Mouse (Mus musculus) limb, embryonic 11.5 days (tissue): ENCODE measurements around the gene Wnt3a. TPM values are rescaled to one million over a fixed set of nuclear protein-coding genes. Genes with fewer than 3 reads are reported as not detected.
A peak's percentile ranks its signal among the peaks of the same experiment; 100 is the strongest.
"Not testable (repeated sequence)": the region's sequence is repeated elsewhere in the genome, so short reads cannot be mapped to it uniquely, and the experiment has no call there.

Experiments used
- ATAC-seq: fragments of 200-750 bp; cut with Nextera tagmentation; 2 replicates; pipeline ENCODE4 v1.8.0; 2017; ENCODE audit warnings: low read depth; ENCODE audit not compliant: insufficient number of reproducible peaks, low FRiP score, low TSS enrichment
- DNase-seq: peaks from one replicate; pipeline ENCODE4 v3.0.0-alpha.2; 2015; ENCODE audit warnings: low spot score
- H3K27ac ChIP-seq: fragments of 300-500 bp; sonication (generic); replicated peaks from 2 replicates; pipeline ENCODE4 v1.5.1; 2014; ENCODE audit warnings: low read depth, mild to moderate bottlenecking, low read length
- H3K27me3 ChIP-seq: fragments of 300-500 bp; sonication (generic); 2 replicates; pipeline ENCODE4 v1.6.1; 2014; ENCODE audit warnings: mild to moderate bottlenecking, low read length, mixed read lengths; ENCODE audit not compliant: control insufficient read depth, insufficient read depth
- H3K36me3 ChIP-seq: fragments of 300-500 bp; sonication (generic); 2 replicates; pipeline ENCODE4 v1.6.1; 2014; ENCODE audit warnings: mild to moderate bottlenecking, low read length, moderate library complexity, mixed read lengths; ENCODE audit not compliant: control insufficient read depth, insufficient read depth
- H3K4me1 ChIP-seq: fragments of 300-500 bp; sonication (generic); 2 replicates; pipeline ENCODE4 v1.6.1; 2014; ENCODE audit warnings: low read length, mixed read lengths; ENCODE audit not compliant: control insufficient read depth, insufficient read depth
- H3K4me2 ChIP-seq: fragments of 300-500 bp; sonication (generic); 2 replicates; pipeline ENCODE4 v1.6.1; 2014; ENCODE audit warnings: low read depth, mild to moderate bottlenecking, moderate library complexity; ENCODE audit not compliant: severe bottlenecking
- H3K4me3 ChIP-seq: fragments of 300-500 bp; sonication (generic); 2 replicates; pipeline ENCODE4 v1.5.1; 2014; ENCODE audit warnings: low read depth, low read length
- H3K9ac ChIP-seq: fragments of 300-500 bp; sonication (generic); 2 replicates; pipeline ENCODE4 v1.6.1; 2014; ENCODE audit warnings: mild to moderate bottlenecking, low read length
- H3K9me3 ChIP-seq: fragments of 300-500 bp; sonication (generic); 2 replicates; pipeline ENCODE4 v1.6.1; 2016; ENCODE audit warnings: low read length; ENCODE audit not compliant: control insufficient read depth
- WGBS: fragments of 180-500 bp; shearing (Covaris S2); extraction: QIAGEN DNeasy Blood & Tissue Kit; methylation state at CpG from one replicate; pipeline ENCODE4 v1.1.7; 2014; 5-methylcytosine and 5-hydroxymethylcytosine counted together
- polyA plus RNA-seq: library from polyadenylated mRNA; unstranded; fragments of >200 nt; fragmentation: Nextera tagmentation; extraction: Ambion mirVana; gene quantifications from 2 replicates; pipeline ENCODE4 v1.2.1, GENCODE M21; 2014

Gene Wnt3a
- polyA plus RNA-seq, 1 experiment from 2014 or later, result 0.07 TPM

GRCm38 (mm10) chr11:59306461-59307421, 16.2 kb upstream of the Wnt3a start, which contains the start of gene Wnt9a:
Gene Wnt9a (plus strand): TSS chr11:59306928.
- under 1% methylated on average over 114 of the region's 128 CpGs for WGBS
- peak; percentile 49; the same call in 1 of the 2 replicates for ATAC-seq
- H3K27me3 ChIP-seq, result peaks cover 46% of the 10 kb centered on the region
- H3K27ac ChIP-seq, result no peak within 1 kb of the TSS
- H3K9me3 ChIP-seq, result no peaks in the 10 kb centered on the region
- peak within 1 kb of the TSS; percentile 94 for H3K4me2 ChIP-seq
- DNase-seq, result peak; percentile 73
- no peaks in the 10 kb centered on the region for H3K36me3 ChIP-seq
- peak within 1 kb of the TSS; percentile 50 for H3K4me3 ChIP-seq
- H3K9ac ChIP-seq, result peak within 1 kb of the TSS; percentile 67
- peaks cover 36% of the 10 kb centered on the region for H3K4me1 ChIP-seq

GRCm38 (mm10) chr11:59305821-59306215, 15.3 kb upstream of the Wnt3a start:
- H3K9me3 ChIP-seq, result no peaks in the 10 kb centered on the region
- ATAC-seq (no peak), DNase-seq (peak; percentile 42)
- H3K27me3 ChIP-seq, result peaks cover 44% of the 10 kb centered on the region
- no peaks in the 10 kb centered on the region for H3K36me3 ChIP-seq
- no peak overlapping the region; the same call in 1 of the 2 replicates for H3K4me3 ChIP-seq
- WGBS, result 10% methylated on average over 10 of the region's 10 CpGs
- H3K4me1 ChIP-seq, result peaks cover 36% of the 10 kb centered on the region
- peak overlapping the region; percentile 94; the same call in 1 of the 2 replicates for H3K4me2 ChIP-seq
- no peak overlapping the region for H3K9ac ChIP-seq
- H3K27ac ChIP-seq, result no peak overlapping the region

- Histone ChIP-seq H3K36me3 (no peaks in the 10 kb centered on the region), H3K4me3 (no peak overlapping the region), H3K9ac (no peak overlapping the region), H3K9me3 (no peaks in the 10 kb centered on the region), H3K4me2 (peak overlapping the region; percentile 4; the same call in 1 of the 2 replicates), H3K27me3 (peaks cover 44% of the 10 kb centered on the region), H3K4me1 (peaks cover 36% of the 10 kb centered on the region), H3K27ac (no peak overlapping the region)
- WGBS, result 26% methylated on average over 22 of the region's 22 CpGs
- ATAC-seq (no peak), DNase-seq (no peak)
These were observed 14.7 kb upstream of the Wnt3a start for GRCm38 (mm10) chr11:59305008-59305820.

GRCm38 (mm10) chr11:59302700-59303569, 12.4 kb upstream of the Wnt3a start:
- Histone ChIP-seq H3K4me1 (peaks cover 17% of the 10 kb centered on the region), H3K36me3 (no peaks in the 10 kb centered on the region), H3K9me3 (no peaks in the 10 kb centered on the region), H3K4me3 (no peak overlapping the region), H3K27me3 (peaks cover 36% of the 10 kb centered on the region), H3K27ac (no peak overlapping the region), H3K4me2 (no peak overlapping the region), H3K9ac (no peak overlapping the region)
- 33% methylated on average over 5 of the region's 10 CpGs for WGBS
- ATAC-seq (no peak), DNase-seq (peak; percentile 85)

- not testable (repeated sequence) for DNase-seq, H3K4me1 ChIP-seq, H3K4me3 ChIP-seq, H3K9me3 ChIP-seq, H3K4me2 ChIP-seq, ATAC-seq, H3K27ac ChIP-seq, H3K9ac ChIP-seq, H3K36me3 ChIP-seq
- WGBS, result 70% methylated on average over 2 of the region's 2 CpGs
- H3K27me3 ChIP-seq, result peaks cover 23% of the 10 kb centered on the region
These were observed 10.5 kb upstream of the Wnt3a start for GRCm38 (mm10) chr11:59301053-59301452.

GRCm38 (mm10) chr11:59300185-59300584, 9.6 kb upstream of the Wnt3a start:
- Histone ChIP-seq H3K9ac (no peak overlapping the region), H3K4me1 (peaks cover under 1% of the 10 kb centered on the region), H3K36me3 (no peaks in the 10 kb centered on the region), H3K27me3 (peaks cover 19% of the 10 kb centered on the region), H3K4me3 (no peak overlapping the region), H3K4me2 (no peak overlapping the region), H3K9me3 (no peaks in the 10 kb centered on the region), H3K27ac (no peak overlapping the region)
- 27% methylated on average over 3 of the region's 3 CpGs for WGBS
- ATAC-seq (no peak), DNase-seq (peak; percentile 54)

GRCm38 (mm10) chr11:59297941-59298340, 7.4 kb upstream of the Wnt3a start:
- Histone ChIP-seq H3K9ac (no peak overlapping the region), H3K4me2 (no peak overlapping the region), H3K9me3 (no peaks in the 10 kb centered on the region), H3K27ac (no peak overlapping the region), H3K4me3 (no peak overlapping the region), H3K4me1 (no peaks in the 10 kb centered on the region), H3K27me3 (peaks cover 13% of the 10 kb centered on the region), H3K36me3 (no peaks in the 10 kb centered on the region)
- DNase-seq, result peak; percentile 68
- no peak for ATAC-seq
- 18% methylated on average over 7 of the region's 7 CpGs for WGBS
